Mouse (Mus musculus) limb, embryonic 13.5 days (tissue): ENCODE data around the gene Tfdp1. TPM values are rescaled to one million over a fixed set of nuclear protein-coding genes. Genes with fewer than 3 reads are reported as not detected.

Source experiments
- ATAC-seq: fragments of 200-750 bp; cut with Nextera tagmentation; 2 replicates; pipeline ENCODE4 v1.8.0; 2017; ENCODE audit warnings: low read depth, moderate number of reproducible peaks, moderate TSS enrichment; ENCODE audit not compliant: low FRiP score
- H3K27ac ChIP-seq: fragments of 300-500 bp; sonication (generic); 2 replicates; pipeline ENCODE4 v1.5.1; 2015; ENCODE audit warnings: inconsistent platforms, mild to moderate bottlenecking, moderate library complexity
- H3K27me3 ChIP-seq: fragments of 300-500 bp; sonication (generic); 2 replicates; pipeline ENCODE4 v1.6.1; 2015; ENCODE audit warnings: mild to moderate bottlenecking, inconsistent platforms
- H3K36me3 ChIP-seq: fragments of 300-500 bp; sonication (generic); 2 replicates; pipeline ENCODE4 v1.6.1; 2015; ENCODE audit warnings: inconsistent platforms, mild to moderate bottlenecking, moderate library complexity
- H3K4me1 ChIP-seq: fragments of 300-500 bp; sonication (generic); 2 replicates; pipeline ENCODE4 v1.6.1; 2015; ENCODE audit warnings: inconsistent platforms
- H3K4me2 ChIP-seq: fragments of 300-500 bp; sonication (generic); replicated peaks from 2 replicates; pipeline ENCODE4 v1.6.1; 2015; ENCODE audit warnings: inconsistent platforms, mild to moderate bottlenecking, moderate library complexity
- H3K4me3 ChIP-seq: fragments of 300-500 bp; sonication (generic); 2 replicates; pipeline ENCODE4 v1.5.1; 2015; ENCODE audit warnings: moderate library complexity, mild to moderate bottlenecking, inconsistent platforms
- H3K9ac ChIP-seq: fragments of 300-500 bp; sonication (generic); 2 replicates; pipeline ENCODE4 v1.6.1; 2015; ENCODE audit warnings: mild to moderate bottlenecking, inconsistent platforms
- H3K9me3 ChIP-seq: fragments of 300-500 bp; sonication (generic); 2 replicates; pipeline ENCODE4 v1.6.1; 2016; ENCODE audit warnings: inconsistent platforms
- WGBS: fragments of 180-500 bp; shearing (Covaris S2); methylation state at CpG from one replicate; pipeline ENCODE4 v1.1.7; 2015; 5-methylcytosine and 5-hydroxymethylcytosine counted together
- polyA plus RNA-seq: library from polyadenylated mRNA; unstranded; fragments of >200 nt; fragmentation: Nextera tagmentation; extraction: Ambion mirVana; gene quantifications from 2 replicates; pipeline ENCODE4 v1.2.1, GENCODE M21; 2015

Tfdp1 gene
- polyA plus RNA-seq, 1 experiment from 2014 or later = 161 TPM

- no peaks in the 10 kb centered on the region for H3K4me1 ChIP-seq
- no peak overlapping the region for H3K4me2 ChIP-seq
- no peaks in the 10 kb centered on the region for H3K27me3 ChIP-seq
- no peak overlapping the region for H3K27ac ChIP-seq
- ATAC-seq = no peak
- H3K4me3 ChIP-seq = no peak overlapping the region
- H3K36me3 ChIP-seq = peaks cover 100% of the 10 kb centered on the region
- H3K9ac ChIP-seq = no peak overlapping the region
- 83% methylated on average over 6 of the region's 6 CpGs for WGBS
- H3K9me3 ChIP-seq = peaks cover under 1% of the 10 kb centered on the region; the same call in 1 of the 2 replicates
Observed at GRCm38 (mm10) chr8:13356221-13356620, 17.7 kb downstream of the Tfdp1 start.

- Histone ChIP-seq H3K4me3 (no peak overlapping the region), H3K27ac (no peak overlapping the region), H3K27me3 (no peaks in the 10 kb centered on the region), H3K9ac (no peak overlapping the region), H3K4me1 (no peaks in the 10 kb centered on the region), H3K36me3 (peaks cover 100% of the 10 kb centered on the region), H3K9me3 (peaks cover 5% of the 10 kb centered on the region), H3K4me2 (no peak overlapping the region)
- WGBS = 68% methylated on average over 10 of the region's 10 CpGs
- ATAC-seq = no peak
Observed at GRCm38 (mm10) chr8:13356681-13357080, 18.1 kb downstream of the Tfdp1 start.

GRCm38 (mm10) chr8:13360213-13360612 lies 21.7 kb downstream of the Tfdp1 start:
- Histone ChIP-seq H3K9me3 (peaks cover 8% of the 10 kb centered on the region), H3K4me2 (no peak overlapping the region), H3K4me1 (no peaks in the 10 kb centered on the region)

GRCm38 (mm10) chr8:13361865-13362264 lies 23.3 kb downstream of the Tfdp1 start:
- H3K27ac ChIP-seq = no peak overlapping the region
- WGBS = 97% methylated on average over 6 of the region's 6 CpGs
- no peaks in the 10 kb centered on the region for H3K27me3 ChIP-seq
- no peak overlapping the region for H3K4me3 ChIP-seq
- no peaks in the 10 kb centered on the region for H3K4me1 ChIP-seq
- no peak overlapping the region for H3K4me2 ChIP-seq
- ATAC-seq = no peak
- peaks cover 8% of the 10 kb centered on the region for H3K9me3 ChIP-seq
- H3K9ac ChIP-seq = no peak overlapping the region
- peaks cover 97% of the 10 kb centered on the region for H3K36me3 ChIP-seq

More at GRCm38 (mm10) chr8:13360213-13360612, 21.7 kb downstream of the Tfdp1 start:
- no peak overlapping the region for H3K4me3 ChIP-seq
- WGBS = 92% methylated on average over 7 of the region's 7 CpGs
- no peak overlapping the region for H3K9ac ChIP-seq
- H3K27me3 ChIP-seq = no peaks in the 10 kb centered on the region
- ATAC-seq = no peak
- H3K27ac ChIP-seq = no peak overlapping the region
- H3K36me3 ChIP-seq = peaks cover 97% of the 10 kb centered on the region

- no peaks in the 10 kb centered on the region for H3K9me3 ChIP-seq
- H3K36me3 ChIP-seq = peaks cover 93% of the 10 kb centered on the region
- no peak overlapping the region for H3K4me2 ChIP-seq
- no peaks in the 10 kb centered on the region for H3K27me3 ChIP-seq
- no peak overlapping the region for H3K4me3 ChIP-seq
- no peaks in the 10 kb centered on the region for H3K4me1 ChIP-seq
- 92% methylated on average over 8 of the region's 8 CpGs for WGBS
- H3K9ac ChIP-seq = no peak overlapping the region
- no peak for ATAC-seq
- H3K27ac ChIP-seq = no peak overlapping the region
Observed at GRCm38 (mm10) chr8:13373151-13373662, 34.7 kb downstream of the Tfdp1 start.

GRCm38 (mm10) chr8:13381630-13382029 lies 43.1 kb downstream of the Tfdp1 start:
- no peak for ATAC-seq

GRCm38 (mm10) chr8:13382536-13382935 lies 44.0 kb downstream of the Tfdp1 start:
- ATAC-seq = no peak
- 0 out of 2 replicates have a peak, but pooled peaks cover 4% of the 10 kb centered on the region for H3K9me3 ChIP-seq
- no peak overlapping the region for H3K27ac ChIP-seq
- no peaks in the 10 kb centered on the region for H3K4me1 ChIP-seq
- no peaks in the 10 kb centered on the region for H3K27me3 ChIP-seq
- H3K36me3 ChIP-seq = peaks cover 33% of the 10 kb centered on the region
- no peak overlapping the region for H3K4me2 ChIP-seq
- no peak overlapping the region for H3K4me3 ChIP-seq
- WGBS = 83% methylated on average over 3 of the region's 3 CpGs
- no peak overlapping the region for H3K9ac ChIP-seq

More at GRCm38 (mm10) chr8:13381630-13382029, 43.1 kb downstream of the Tfdp1 start:
- no peaks in the 10 kb centered on the region for H3K4me1 ChIP-seq
- no peak overlapping the region for H3K4me3 ChIP-seq
- 0 out of 2 replicates have a peak, but pooled peaks cover 4% of the 10 kb centered on the region for H3K9me3 ChIP-seq
- no peak overlapping the region for H3K9ac ChIP-seq
- H3K36me3 ChIP-seq = peaks cover 41% of the 10 kb centered on the region
- WGBS = 90% methylated on average over 7 of the region's 7 CpGs
- no peak overlapping the region for H3K4me2 ChIP-seq
- no peak overlapping the region for H3K27ac ChIP-seq
- H3K27me3 ChIP-seq = no peaks in the 10 kb centered on the region

- H3K9ac ChIP-seq = no peak overlapping the region
- H3K4me2 ChIP-seq = no peak overlapping the region
- H3K27me3 ChIP-seq = no peaks in the 10 kb centered on the region
- no peak for ATAC-seq
- H3K4me1 ChIP-seq = no peaks in the 10 kb centered on the region
- no peak overlapping the region for H3K27ac ChIP-seq
- peaks cover 31% of the 10 kb centered on the region for H3K36me3 ChIP-seq
- H3K9me3 ChIP-seq = 0 out of 2 replicates have a peak, but pooled peaks cover 4% of the 10 kb centered on the region
- 87% methylated on average over 4 of the region's 4 CpGs for WGBS
- H3K4me3 ChIP-seq = no peak overlapping the region
Observed at GRCm38 (mm10) chr8:13382999-13383398, 44.4 kb downstream of the Tfdp1 start.

GRCm38 (mm10) chr8:13386366-13386765 lies 47.8 kb downstream of the Tfdp1 start:
- 78% methylated on average over 13 of the region's 13 CpGs for WGBS

GRCm38 (mm10) chr8:13387728-13388127 lies 49.2 kb downstream of the Tfdp1 start:
- no peak for ATAC-seq
- no peaks in the 10 kb centered on the region for H3K36me3 ChIP-seq
- no peak overlapping the region for H3K4me2 ChIP-seq
- H3K9ac ChIP-seq = no peak overlapping the region
- H3K4me3 ChIP-seq = no peak overlapping the region
- H3K9me3 ChIP-seq = 0 out of 2 replicates have a peak, but pooled peaks cover 4% of the 10 kb centered on the region
- 76% methylated on average over 8 of the region's 8 CpGs for WGBS
- no peaks in the 10 kb centered on the region for H3K4me1 ChIP-seq
- no peak overlapping the region for H3K27ac ChIP-seq
- H3K27me3 ChIP-seq = no peaks in the 10 kb centered on the region

More at GRCm38 (mm10) chr8:13386366-13386765, 47.8 kb downstream of the Tfdp1 start:
- Histone ChIP-seq H3K27me3 (no peaks in the 10 kb centered on the region), H3K4me3 (no peak overlapping the region), H3K36me3 (peaks cover 3% of the 10 kb centered on the region; the same call in 1 of the 2 replicates), H3K27ac (no peak overlapping the region), H3K9me3 (0 out of 2 replicates have a peak, but pooled peaks cover 4% of the 10 kb centered on the region), H3K4me1 (no peaks in the 10 kb centered on the region), H3K4me2 (no peak overlapping the region), H3K9ac (no peak overlapping the region)
- ATAC-seq = no peak

- no peaks in the 10 kb centered on the region for H3K4me1 ChIP-seq
- no peak for ATAC-seq
- H3K9me3 ChIP-seq = no peaks in the 10 kb centered on the region
- no peak overlapping the region for H3K27ac ChIP-seq
- no peak overlapping the region for H3K9ac ChIP-seq
- WGBS = 71% methylated on average over 2 of the region's 2 CpGs
- no peak overlapping the region for H3K4me2 ChIP-seq
- H3K36me3 ChIP-seq = no peaks in the 10 kb centered on the region
- no peak overlapping the region for H3K4me3 ChIP-seq
- no peaks in the 10 kb centered on the region for H3K27me3 ChIP-seq
Observed at GRCm38 (mm10) chr8:13388744-13389143, 50.2 kb downstream of the Tfdp1 start.

- H3K4me1 ChIP-seq = no peaks in the 10 kb centered on the region
Observed at GRCm38 (mm10) chr8:13393869-13394268, 55.3 kb downstream of the Tfdp1 start.

GRCm38 (mm10) chr8:13396725-13397124 lies 58.2 kb downstream of the Tfdp1 start, which contains the start of gene Atp4b:
TSS of gene Atp4b (minus strand) at chr8:13396825.
- Histone ChIP-seq H3K27me3 (no peaks in the 10 kb centered on the region), H3K4me3 (no peak within 1 kb of the TSS), H3K4me2 (no peak within 1 kb of the TSS), H3K4me1 (no peaks in the 10 kb centered on the region), H3K9ac (no peak within 1 kb of the TSS), H3K9me3 (no peaks in the 10 kb centered on the region), H3K27ac (no peak within 1 kb of the TSS), H3K36me3 (no peaks in the 10 kb centered on the region)
- ATAC-seq = no peak
- 85% methylated on average over 5 of the region's 5 CpGs for WGBS

More at GRCm38 (mm10) chr8:13393869-13394268, 55.3 kb downstream of the Tfdp1 start:
- Histone ChIP-seq H3K4me2 (no peak overlapping the region), H3K4me3 (no peak overlapping the region), H3K27ac (no peak overlapping the region), H3K27me3 (no peaks in the 10 kb centered on the region), H3K9me3 (no peaks in the 10 kb centered on the region), H3K36me3 (no peaks in the 10 kb centered on the region), H3K9ac (no peak overlapping the region)
- ATAC-seq = no peak
- 93% methylated on average over 7 of the region's 7 CpGs for WGBS
